Mouse (Mus musculus) bone marrow macrophage, adult 2 months (primary cell): ENCODE data around the gene Cops7a. TPM values are rescaled to one million over a fixed set of nuclear protein-coding genes. Genes with fewer than 3 reads are reported as not detected.

Experiments used
- H3K27ac ChIP-seq: 2 replicates; pipeline ENCODE4 v1.5.1; 2012; ENCODE audit warnings: low read depth, low read length; ENCODE audit not compliant: insufficient read depth
- H3K4me1 ChIP-seq: 2 replicates; pipeline ENCODE4 v1.6.1; 2012; ENCODE audit warnings: low read length; ENCODE audit not compliant: control insufficient read depth, insufficient read depth
- H3K4me3 ChIP-seq: 2 replicates; pipeline ENCODE4 v1.5.1; 2012; ENCODE audit warnings: mild to moderate bottlenecking, low read length, moderate library complexity; ENCODE audit not compliant: insufficient read depth
- CTCF ChIP-seq: IDR thresholded peaks from 2 replicates; pipeline ENCODE4 v1.5.1; 2012; ENCODE audit warnings: low read depth, mild to moderate bottlenecking, low read length, moderate library complexity
- POLR2A ChIP-seq: IDR thresholded peaks from 2 replicates; pipeline ENCODE4 v1.6.1; 2012; ENCODE audit warnings: mild to moderate bottlenecking, low read depth, low read length, borderline replicate concordance
- polyA plus RNA-seq: library from polyadenylated mRNA; stranded (reverse); fragments of >200 nt; gene quantifications from 2 replicates; pipeline ENCODE4 v1.2.4, GENCODE M21; 2012; ENCODE audit not compliant: missing spikeins, insufficient read depth, insufficient read length

Gene Cops7a
- polyA plus RNA-seq, 1 experiment = 49.3 TPM

DNA sequence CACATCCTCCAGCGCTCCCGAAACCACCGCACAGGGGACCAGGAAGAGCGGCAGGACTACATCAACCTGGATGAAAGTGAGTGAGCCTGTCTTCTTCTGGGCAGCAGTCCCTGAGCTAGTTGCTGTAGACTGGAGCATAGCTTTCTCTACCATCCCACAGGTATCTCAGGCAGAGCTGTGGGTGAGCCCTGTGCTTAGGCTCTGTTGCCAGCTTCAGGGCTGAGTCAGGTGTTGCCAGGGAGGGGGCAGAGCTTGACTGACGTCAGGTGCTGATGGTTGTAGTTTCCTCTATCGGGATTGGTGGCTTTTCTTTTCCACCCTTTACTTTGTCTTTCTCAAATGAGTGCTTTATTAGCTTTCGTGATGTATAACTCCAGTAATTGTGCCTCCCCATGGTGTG lies 30.7 kb downstream of the Cops7a start:
- TF ChIP-seq CTCF (no peak), POLR2A (no peak)
- Histone ChIP-seq H3K4me3 (no peak overlapping the region), H3K4me1 (peaks cover 14% of the 10 kb centered on the region), H3K27ac (no peak overlapping the region)

DNA sequence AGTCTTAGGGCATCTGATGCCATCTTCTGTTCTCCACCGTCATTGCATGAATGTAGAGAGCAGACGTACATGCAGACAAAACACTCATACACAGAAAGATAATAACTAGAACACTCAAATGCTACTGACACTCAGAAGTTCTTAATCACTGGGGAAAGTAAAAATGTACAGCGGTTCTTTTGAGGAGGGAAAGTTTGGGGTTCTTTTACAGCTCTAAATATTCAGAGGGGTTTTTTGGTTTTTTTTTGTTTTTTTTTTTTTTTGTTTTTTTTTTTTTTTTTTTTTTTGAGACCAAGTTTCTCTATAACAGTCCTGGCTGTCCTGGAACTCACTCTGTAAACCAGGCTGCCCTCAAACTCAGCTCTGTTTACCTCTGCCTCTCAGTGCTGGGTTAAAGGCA lies 32.2 kb downstream of the Cops7a start:
- no peak overlapping the region for H3K4me3 ChIP-seq
- no peak overlapping the region for H3K27ac ChIP-seq
- TF ChIP-seq POLR2A (no peak), CTCF (no peak)
- H3K4me1 ChIP-seq = peaks cover 14% of the 10 kb centered on the region

DNA sequence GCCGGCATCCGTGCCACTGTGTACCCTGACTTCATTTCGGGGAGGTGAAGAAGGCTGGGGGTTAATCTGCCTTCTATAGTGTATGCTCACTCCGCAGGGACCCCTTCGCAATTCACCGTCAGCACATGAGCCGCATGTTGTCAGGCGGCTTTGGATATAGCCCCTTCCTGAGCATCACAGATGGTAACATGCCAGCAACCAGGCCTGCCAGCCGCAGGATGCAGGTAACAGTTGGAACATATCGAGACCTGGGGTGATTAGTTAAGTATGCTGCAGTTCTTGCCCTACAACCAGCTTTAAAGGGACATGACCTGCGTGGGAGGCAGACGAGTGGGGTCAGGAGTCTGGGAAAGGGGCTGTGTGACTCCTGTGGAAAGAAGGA lies 33.0 kb downstream of the Cops7a start:
- H3K4me3 ChIP-seq = peak overlapping the region; percentile 91
- H3K27ac ChIP-seq = no peak overlapping the region
- peaks cover 14% of the 10 kb centered on the region for H3K4me1 ChIP-seq
- TF ChIP-seq CTCF (no peak), POLR2A (no peak)

DNA sequence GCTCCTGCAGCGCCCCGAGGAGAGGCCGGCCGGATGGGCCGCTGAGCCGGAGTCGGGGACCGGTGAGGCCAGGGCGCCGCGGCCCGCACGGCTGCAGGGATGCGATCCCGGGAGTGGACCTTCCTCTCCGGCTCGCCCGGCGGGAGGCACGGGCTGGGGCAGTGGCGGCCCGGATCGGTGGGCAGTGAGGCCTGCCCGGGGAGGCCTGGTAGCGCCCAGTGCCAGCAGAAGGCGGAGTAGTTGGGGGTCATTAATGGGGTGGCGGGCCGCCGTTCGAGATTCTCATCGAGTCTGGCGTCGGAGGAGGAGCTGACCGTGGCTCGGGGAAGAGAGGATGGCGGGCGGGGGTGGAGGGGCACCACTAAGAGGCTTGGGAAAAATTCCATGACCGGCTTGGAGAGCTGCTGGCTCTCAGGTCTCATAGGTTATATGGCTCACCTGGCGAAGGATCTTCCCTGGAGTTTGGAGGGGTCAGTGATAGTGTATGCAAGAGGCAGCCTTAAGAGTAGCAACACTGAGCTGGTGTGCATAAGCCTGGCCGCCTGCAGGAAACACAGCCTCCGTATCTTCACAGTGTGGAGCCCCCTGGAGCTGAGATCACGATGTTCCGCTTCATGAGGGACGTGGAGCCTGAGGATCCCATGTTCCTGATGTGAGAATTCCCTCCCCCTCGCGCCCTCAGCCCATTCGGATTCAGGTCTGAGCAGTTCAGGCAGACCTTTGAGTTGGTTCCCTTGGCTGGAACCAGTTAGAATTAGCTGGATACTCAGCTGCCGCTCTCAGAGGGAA lies 33.6 kb downstream of the Cops7a start:
- H3K27ac ChIP-seq = peak overlapping the region; percentile 73
- TF ChIP-seq CTCF = no peak
- no peak for TF ChIP-seq POLR2A
- H3K4me3 ChIP-seq = peak overlapping the region; percentile 91
- H3K4me1 ChIP-seq = peaks cover 14% of the 10 kb centered on the region

DNA sequence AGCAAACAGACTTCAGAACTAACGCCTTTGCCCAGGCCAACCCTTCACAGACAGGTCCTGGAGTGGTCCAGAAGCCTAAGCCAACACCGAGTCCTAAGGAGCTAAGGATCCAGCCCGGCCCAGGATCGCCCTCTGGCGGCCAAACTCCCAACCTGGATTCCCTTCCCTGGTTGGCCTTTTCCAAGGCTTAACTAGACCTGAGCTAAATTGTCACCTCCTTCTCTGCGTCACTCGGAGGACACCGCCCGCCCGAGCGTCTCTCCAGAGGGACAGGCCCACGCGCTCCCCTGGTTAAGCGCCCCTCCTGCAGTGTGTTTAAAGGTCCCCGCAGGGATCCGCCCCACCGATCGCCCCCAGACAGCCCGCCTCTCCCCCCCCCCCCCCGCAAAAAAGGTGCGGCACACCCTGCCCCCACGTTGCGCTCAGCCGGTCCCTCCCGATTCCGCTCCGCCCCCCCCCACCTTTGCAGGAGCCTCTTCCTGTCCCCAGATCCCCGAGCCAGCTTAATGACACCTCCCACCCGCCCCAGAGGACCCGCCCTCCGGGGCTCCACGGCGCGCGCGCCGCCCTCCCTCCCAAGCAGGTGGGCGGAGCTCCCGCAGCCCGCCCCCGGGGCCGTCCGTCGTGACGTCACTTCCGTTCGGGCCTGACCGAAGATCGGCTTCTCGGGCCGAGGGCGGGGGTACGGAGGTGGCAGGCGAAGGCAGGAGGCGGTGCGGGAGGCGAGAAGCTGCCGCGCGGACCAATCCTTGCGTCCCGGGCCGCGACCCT lies 34.4 kb downstream of the Cops7a start, which contains the start of gene Mlf2:
Gene Mlf2 (plus strand): TSS at position 633 of the 771 bp plus-strand sequence.
- no peak for TF ChIP-seq POLR2A
- TF ChIP-seq CTCF = peak; percentile 84
- H3K4me3 ChIP-seq = peak within 1 kb of the TSS; percentile 91

DNA sequence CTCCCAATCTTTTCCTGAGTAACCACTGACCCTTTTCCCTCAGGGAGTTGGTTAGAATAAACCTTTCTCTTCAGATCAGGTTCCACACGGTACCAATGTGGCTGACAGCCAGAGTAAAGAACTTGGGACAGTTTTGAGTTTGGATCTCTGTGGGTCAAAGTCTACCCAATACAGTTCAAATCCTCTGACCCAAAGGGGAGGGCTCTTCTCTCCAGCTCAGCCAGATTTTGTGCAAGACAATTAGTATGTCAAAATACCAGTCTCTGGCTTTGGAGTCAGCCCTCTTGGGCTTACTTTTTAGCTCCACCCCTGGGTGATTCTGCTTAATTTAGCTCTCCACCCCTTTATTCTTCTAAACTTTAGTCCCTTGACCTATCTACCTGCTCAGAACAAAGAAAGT lies 35.1 kb downstream of the Cops7a start:
- peaks cover 14% of the 10 kb centered on the region for H3K4me1 ChIP-seq
- H3K4me3 ChIP-seq = peak overlapping the region; percentile 51
- H3K27ac ChIP-seq = peak overlapping the region; percentile 38
- TF ChIP-seq POLR2A = no peak
- TF ChIP-seq CTCF = no peak

More for the DNA sequence above, 34.4 kb downstream of the Cops7a start, which contains the start of gene Mlf2:
- Histone ChIP-seq H3K4me1 (peaks cover 14% of the 10 kb centered on the region), H3K27ac (peak within 1 kb of the TSS; percentile 73)

DNA sequence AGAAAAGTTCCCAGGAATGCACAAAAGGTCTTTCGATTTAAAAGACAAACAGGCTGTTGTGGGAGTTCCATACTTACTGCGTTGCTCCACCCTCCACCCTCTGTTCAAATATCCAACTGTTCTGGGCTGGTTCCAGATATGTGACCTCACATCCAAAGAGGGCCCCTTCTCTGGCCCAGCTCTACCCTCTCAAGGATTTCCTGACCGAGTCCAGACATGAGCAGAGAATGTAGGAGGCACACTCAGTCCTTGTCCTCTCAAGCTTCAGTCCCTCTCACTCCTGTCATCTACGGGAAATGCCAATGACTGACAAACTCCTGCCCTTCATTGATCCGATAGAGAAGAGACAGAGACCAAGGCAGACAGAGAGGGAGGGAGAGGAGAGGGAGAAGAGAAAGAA lies 39.4 kb downstream of the Cops7a start:
- no peak overlapping the region for H3K27ac ChIP-seq
- H3K4me1 ChIP-seq = peaks cover 17% of the 10 kb centered on the region
- H3K4me3 ChIP-seq = no peak overlapping the region
- no peak for TF ChIP-seq CTCF
- TF ChIP-seq POLR2A = no peak

DNA sequence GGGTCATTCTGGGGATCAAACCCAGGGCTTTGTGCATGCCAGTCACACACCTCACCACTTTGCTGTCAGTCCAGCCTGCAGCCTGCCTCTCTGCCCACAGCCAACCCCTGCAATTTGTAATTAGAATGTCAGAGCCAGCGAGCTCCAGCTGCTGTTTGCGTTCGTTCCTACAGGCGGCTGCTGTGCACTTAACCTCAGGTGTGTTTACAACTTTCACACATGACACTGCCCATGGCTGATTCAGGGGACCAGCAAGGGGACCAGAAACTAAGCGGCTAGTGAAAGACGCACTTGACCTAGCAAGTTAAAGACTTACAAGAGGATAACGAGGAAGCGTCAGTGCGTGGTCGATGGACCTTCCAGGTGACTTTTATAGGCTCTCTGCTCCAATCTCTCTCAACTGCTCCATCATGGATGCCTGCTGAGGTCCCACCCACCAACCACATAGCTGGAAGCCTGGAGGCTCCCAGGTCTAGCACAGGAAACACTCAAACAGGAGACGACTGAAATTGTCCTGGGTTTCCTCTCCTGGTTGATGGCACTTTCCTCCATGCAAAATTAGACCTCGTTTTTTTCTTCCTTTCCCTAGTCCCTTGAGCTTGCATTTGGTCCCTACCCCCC lies 40.1 kb downstream of the Cops7a start:
- TF ChIP-seq POLR2A = no peak
- no peak for TF ChIP-seq CTCF
- peaks cover 23% of the 10 kb centered on the region for H3K4me1 ChIP-seq
- H3K27ac ChIP-seq = no peak overlapping the region
- no peak overlapping the region for H3K4me3 ChIP-seq

DNA sequence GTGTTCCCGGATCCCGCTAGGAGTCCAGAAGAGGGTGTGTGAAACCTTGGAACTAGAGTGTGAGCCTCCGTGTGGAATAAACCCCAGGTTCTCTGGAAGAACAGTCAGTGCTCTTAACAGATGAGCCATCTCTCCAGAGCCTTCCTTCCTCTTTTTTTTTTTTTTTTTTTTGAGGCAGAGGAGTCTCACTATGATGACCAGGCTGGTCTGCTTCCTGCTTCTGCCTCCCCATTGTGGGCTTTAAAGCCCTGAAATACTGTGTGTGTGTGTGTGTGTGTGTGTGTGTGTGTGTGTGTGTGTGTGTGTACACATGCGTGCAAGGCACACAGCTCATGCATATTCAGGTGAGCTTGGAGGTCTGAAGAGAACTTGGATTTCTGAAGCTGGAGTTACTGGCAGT lies 43.8 kb downstream of the Cops7a start:
- Histone ChIP-seq H3K4me3 (no peak overlapping the region), H3K4me1 (peaks cover 36% of the 10 kb centered on the region), H3K27ac (peak overlapping the region; percentile 72)
- no peak for TF ChIP-seq CTCF
- no peak for TF ChIP-seq POLR2A
